ENCODE assay signal across 26 mouse cellular contexts in genomic region chr12:72721710-72722109, GRCm38 (mm10).
"Had no signal": no experiment of that assay in that cellular context is flagged by ENCODE, and none has a peak within 500 bp of the region (broad histone marks: within the 10 kb centered on the region; RNA-seq: fewer than 3 reads in every experiment).

No protein-coding gene starts in this region.

- H3K36me3 ChIP-seq: heart, embryonic 10.5 days; heart, embryonic 13.5 days; heart, embryonic 15.5 days; hindbrain, embryonic 13.5 days; hindbrain, embryonic 15.5 days; kidney, embryonic 15.5 days; limb, embryonic 13.5 days; limb, embryonic 15.5 days had no signal

- H3K4me1 ChIP-seq: hindbrain, embryonic 13.5 days; hindbrain, embryonic 15.5 days; limb, embryonic 15.5 days had no signal

- H3K9me3 ChIP-seq: heart, embryonic 10.5 days; heart, embryonic 13.5 days; heart, embryonic 15.5 days; hindbrain, embryonic 13.5 days; hindbrain, embryonic 15.5 days; kidney, embryonic 15.5 days; limb, embryonic 13.5 days; limb, embryonic 15.5 days had no signal

- ATAC-seq: hindbrain, postnatal 0 days; intestine, embryonic 16.5 days had no signal

- H3K27ac ChIP-seq: heart, embryonic 15.5 days; hindbrain, embryonic 13.5 days; hindbrain, embryonic 15.5 days; hindbrain, postnatal 0 days; kidney, embryonic 15.5 days; kidney, postnatal 0 days; limb, embryonic 13.5 days; limb, embryonic 15.5 days; liver, embryonic 14.5 days had no signal

- H3K9ac ChIP-seq: heart, embryonic 13.5 days; heart, embryonic 15.5 days; hindbrain, embryonic 13.5 days; hindbrain, embryonic 15.5 days; kidney, embryonic 15.5 days; limb, embryonic 13.5 days; limb, embryonic 15.5 days; liver, embryonic 14.5 days had no signal

- DNase-seq: gastrocnemius, postnatal 10 days; gastrocnemius, postnatal 25 days; heart, adult 18-20 months; heart, postnatal 14 days; heart, postnatal 36 days; kidney, adult 11 months; kidney, adult 2 months; kidney, adult 9 months; kidney, postnatal 14 days; kidney, postnatal 36 days; layer of hippocampus, adult 9-11 months; layer of hippocampus, postnatal 36 days; left cerebral cortex, postnatal 4 days had no signal

- H3K4me2 ChIP-seq: heart, embryonic 13.5 days; heart, embryonic 15.5 days; hindbrain, embryonic 13.5 days; hindbrain, embryonic 15.5 days; kidney, embryonic 15.5 days; limb, embryonic 13.5 days; limb, embryonic 15.5 days; liver, embryonic 11.5 days had no signal

- H3K4me3 ChIP-seq: heart, embryonic 10.5 days; heart, embryonic 13.5 days; heart, embryonic 15.5 days; hindbrain, embryonic 13.5 days; hindbrain, embryonic 15.5 days; kidney, embryonic 15.5 days; limb, embryonic 13.5 days; limb, embryonic 15.5 days had no signal

- H3K27me3 ChIP-seq: heart, embryonic 13.5 days; heart, embryonic 15.5 days; hindbrain, embryonic 13.5 days; hindbrain, embryonic 15.5 days; kidney, embryonic 15.5 days; limb, embryonic 13.5 days; limb, embryonic 15.5 days had no signal
